Mouse (Mus musculus) liver, embryonic 15.5 days (tissue): ENCODE measurements around the gene Rnf220. TPM values are rescaled to one million over a fixed set of nuclear protein-coding genes. Genes with fewer than 3 reads are reported as not detected.

Experiments
- ATAC-seq: fragments of 200-750 bp; cut with Nextera tagmentation; 2 replicates; pipeline ENCODE4 v1.8.0; 2017; ENCODE audit warnings: moderate number of reproducible peaks, mild to moderate bottlenecking, moderate library complexity; ENCODE audit not compliant: insufficient read depth
- H3K27ac ChIP-seq: fragments of 300-500 bp; sonication (generic); replicated peaks from 2 replicates; pipeline ENCODE4 v1.5.1; 2015; ENCODE audit warnings: mild to moderate bottlenecking, inconsistent platforms
- H3K27me3 ChIP-seq: fragments of 300-500 bp; sonication (generic); 2 replicates; pipeline ENCODE4 v1.6.1; 2015; ENCODE audit warnings: mild to moderate bottlenecking, inconsistent platforms
- H3K36me3 ChIP-seq: fragments of 300-500 bp; sonication (generic); replicated peaks from 2 replicates; pipeline ENCODE4 v1.6.1; 2015; ENCODE audit warnings: moderate library complexity, mild to moderate bottlenecking, inconsistent platforms
- H3K4me1 ChIP-seq: fragments of 300-500 bp; sonication (generic); replicated peaks from 2 replicates; pipeline ENCODE4 v1.6.1; 2015; ENCODE audit warnings: inconsistent platforms
- H3K4me2 ChIP-seq: fragments of 300-500 bp; sonication (generic); 2 replicates; pipeline ENCODE4 v1.6.1; 2015; ENCODE audit warnings: moderate library complexity, mild to moderate bottlenecking, inconsistent platforms
- H3K4me3 ChIP-seq: fragments of 300-500 bp; sonication (generic); replicated peaks from 2 replicates; pipeline ENCODE4 v1.5.1; 2015; ENCODE audit warnings: mild to moderate bottlenecking, inconsistent platforms
- H3K9ac ChIP-seq: fragments of 300-500 bp; sonication (generic); 2 replicates; pipeline ENCODE4 v1.6.1; 2015; ENCODE audit warnings: moderate library complexity, mild to moderate bottlenecking, inconsistent platforms
- H3K9me3 ChIP-seq: fragments of 300-500 bp; sonication (generic); replicated peaks from 2 replicates; pipeline ENCODE4 v1.6.1; 2016; ENCODE audit warnings: inconsistent platforms
- WGBS: fragments of 180-500 bp; shearing (Covaris S2); methylation state at CpG from one replicate; pipeline ENCODE4 v1.1.7; 2015; ENCODE audit warnings: mixed read lengths; ENCODE audit not compliant: insufficient replicate concordance; 5-methylcytosine and 5-hydroxymethylcytosine counted together
- polyA plus RNA-seq: library from polyadenylated mRNA; unstranded; fragments of >200 nt; fragmentation: Nextera tagmentation; extraction: Ambion mirVana; gene quantifications from 2 replicates; pipeline ENCODE4 v1.2.1, GENCODE M21; 2015

Rnf220 gene
- polyA plus RNA-seq, 1 experiment from 2014 or later: 25.1 TPM

DNA sequence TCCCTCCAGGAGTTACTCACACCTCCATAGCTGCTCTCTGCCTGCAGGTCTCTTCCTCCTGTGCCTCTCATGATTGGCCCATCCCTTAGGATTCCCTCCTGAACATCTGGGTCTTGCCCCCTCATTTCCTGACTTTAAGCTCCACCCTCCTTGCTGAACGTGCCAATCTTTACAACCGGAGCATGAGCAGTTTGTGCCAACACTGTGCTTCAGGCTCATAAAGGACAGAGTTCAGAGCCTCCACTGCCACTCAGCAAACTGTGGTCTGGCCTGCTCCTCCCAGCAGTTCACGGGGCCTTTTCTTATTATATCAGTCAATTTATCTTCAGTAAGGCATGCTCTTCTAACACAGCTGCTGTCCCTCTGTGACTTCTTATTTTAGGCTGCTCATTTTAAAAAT, 93.4 kb downstream of the Rnf220 start:
- H3K9ac ChIP-seq: no peak overlapping the region
- WGBS: 40% methylated on average over 3 of the region's 3 CpGs
- H3K4me3 ChIP-seq: no peak overlapping the region
- H3K4me1 ChIP-seq: no peaks in the 10 kb centered on the region
- no peak overlapping the region for H3K27ac ChIP-seq
- H3K27me3 ChIP-seq: no peaks in the 10 kb centered on the region
- no peak overlapping the region for H3K4me2 ChIP-seq
- no peaks in the 10 kb centered on the region for H3K9me3 ChIP-seq
- ATAC-seq: no peak
- H3K36me3 ChIP-seq: no peaks in the 10 kb centered on the region

DNA sequence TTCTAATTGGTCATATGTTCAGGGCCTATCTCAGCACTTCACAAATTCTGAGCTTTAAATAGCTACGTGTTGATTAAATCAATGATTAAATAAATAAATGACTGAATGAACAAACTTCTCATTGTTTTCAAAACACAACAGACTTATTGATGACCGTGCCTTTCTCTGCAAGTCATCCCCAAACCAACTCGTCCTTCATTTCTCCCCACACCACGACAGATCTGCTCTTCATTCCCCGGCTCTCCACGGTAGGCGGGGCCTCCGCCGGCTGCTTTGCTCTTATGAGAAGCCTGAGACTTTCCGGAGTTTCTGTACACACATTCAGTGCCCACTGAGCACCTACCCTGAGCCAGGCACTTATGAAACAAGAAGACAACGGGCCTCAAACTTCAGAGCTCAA, 99.7 kb downstream of the Rnf220 start:
- H3K4me3 ChIP-seq: no peak overlapping the region
- no peak for ATAC-seq
- H3K9me3 ChIP-seq: no peaks in the 10 kb centered on the region
- H3K4me1 ChIP-seq: peaks cover 4% of the 10 kb centered on the region; the same call in 1 of the 2 replicates
- H3K27me3 ChIP-seq: peaks cover 10% of the 10 kb centered on the region; the same call in 1 of the 2 replicates
- no peak overlapping the region for H3K4me2 ChIP-seq
- H3K27ac ChIP-seq: no peak overlapping the region
- 61% methylated on average over 11 of the region's 11 CpGs for whole genome bisulfite sequencing
- no peak overlapping the region for H3K9ac ChIP-seq
- no peaks in the 10 kb centered on the region for H3K36me3 ChIP-seq

- WGBS: 64% methylated on average over 7 of the region's 7 CpGs
These were observed 103.8 kb downstream of the Rnf220 start for GRCm38 (mm10) chr4:117393027-117393426.

DNA sequence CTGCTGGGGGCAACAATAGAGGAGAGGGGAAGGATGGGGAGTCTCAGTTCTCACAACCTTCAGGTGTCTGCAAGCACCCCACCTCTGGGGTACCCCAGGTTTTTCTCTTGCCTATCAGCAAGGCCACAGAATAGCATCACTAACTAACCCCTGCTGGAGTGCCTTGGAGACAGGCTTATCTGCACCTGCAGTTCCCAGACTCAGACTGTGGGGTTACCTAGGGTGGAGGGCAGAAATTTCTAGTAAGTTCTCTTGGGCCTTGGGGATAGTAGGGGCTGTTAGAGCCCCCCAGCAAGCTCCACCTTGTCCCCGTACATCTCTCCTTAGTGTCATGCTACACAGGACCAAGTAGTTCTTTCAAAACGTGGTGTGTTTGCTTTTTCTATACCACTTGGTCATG, 104.5 kb downstream of the Rnf220 start:
- no peak overlapping the region for H3K4me2 ChIP-seq
- H3K27me3 ChIP-seq: peaks cover 10% of the 10 kb centered on the region; the same call in 1 of the 2 replicates
- ATAC-seq: no peak
- no peak overlapping the region for H3K9ac ChIP-seq
- no peak overlapping the region for H3K4me3 ChIP-seq
- no peak overlapping the region for H3K27ac ChIP-seq
- H3K9me3 ChIP-seq: no peaks in the 10 kb centered on the region
- no peaks in the 10 kb centered on the region for H3K36me3 ChIP-seq
- WGBS: 20% methylated on average over 2 of the region's 2 CpGs
- peaks cover 12% of the 10 kb centered on the region; the same call in 1 of the 2 replicates for H3K4me1 ChIP-seq

More at GRCm38 (mm10) chr4:117393027-117393426, 103.8 kb downstream of the Rnf220 start:
- no peaks in the 10 kb centered on the region for H3K36me3 ChIP-seq
- peaks cover 10% of the 10 kb centered on the region; the same call in 1 of the 2 replicates for H3K27me3 ChIP-seq
- no peak overlapping the region for H3K4me2 ChIP-seq
- H3K9ac ChIP-seq: no peak overlapping the region
- peaks cover 12% of the 10 kb centered on the region; the same call in 1 of the 2 replicates for H3K4me1 ChIP-seq
- ATAC-seq: no peak
- H3K9me3 ChIP-seq: no peaks in the 10 kb centered on the region
- no peak overlapping the region for H3K27ac ChIP-seq
- no peak overlapping the region for H3K4me3 ChIP-seq

GRCm38 (mm10) chr4:117391966-117392365, 104.9 kb downstream of the Rnf220 start:
- Histone ChIP-seq H3K4me3 (no peak overlapping the region), H3K27ac (no peak overlapping the region), H3K4me1 (peaks cover 12% of the 10 kb centered on the region; the same call in 1 of the 2 replicates), H3K9ac (no peak overlapping the region), H3K4me2 (peak overlapping the region; percentile 38; the same call in 1 of the 2 replicates), H3K9me3 (no peaks in the 10 kb centered on the region), H3K27me3 (peaks cover 10% of the 10 kb centered on the region; the same call in 1 of the 2 replicates), H3K36me3 (no peaks in the 10 kb centered on the region)
- no peak for ATAC-seq
- WGBS: 25% methylated on average over 9 of the region's 9 CpGs

DNA sequence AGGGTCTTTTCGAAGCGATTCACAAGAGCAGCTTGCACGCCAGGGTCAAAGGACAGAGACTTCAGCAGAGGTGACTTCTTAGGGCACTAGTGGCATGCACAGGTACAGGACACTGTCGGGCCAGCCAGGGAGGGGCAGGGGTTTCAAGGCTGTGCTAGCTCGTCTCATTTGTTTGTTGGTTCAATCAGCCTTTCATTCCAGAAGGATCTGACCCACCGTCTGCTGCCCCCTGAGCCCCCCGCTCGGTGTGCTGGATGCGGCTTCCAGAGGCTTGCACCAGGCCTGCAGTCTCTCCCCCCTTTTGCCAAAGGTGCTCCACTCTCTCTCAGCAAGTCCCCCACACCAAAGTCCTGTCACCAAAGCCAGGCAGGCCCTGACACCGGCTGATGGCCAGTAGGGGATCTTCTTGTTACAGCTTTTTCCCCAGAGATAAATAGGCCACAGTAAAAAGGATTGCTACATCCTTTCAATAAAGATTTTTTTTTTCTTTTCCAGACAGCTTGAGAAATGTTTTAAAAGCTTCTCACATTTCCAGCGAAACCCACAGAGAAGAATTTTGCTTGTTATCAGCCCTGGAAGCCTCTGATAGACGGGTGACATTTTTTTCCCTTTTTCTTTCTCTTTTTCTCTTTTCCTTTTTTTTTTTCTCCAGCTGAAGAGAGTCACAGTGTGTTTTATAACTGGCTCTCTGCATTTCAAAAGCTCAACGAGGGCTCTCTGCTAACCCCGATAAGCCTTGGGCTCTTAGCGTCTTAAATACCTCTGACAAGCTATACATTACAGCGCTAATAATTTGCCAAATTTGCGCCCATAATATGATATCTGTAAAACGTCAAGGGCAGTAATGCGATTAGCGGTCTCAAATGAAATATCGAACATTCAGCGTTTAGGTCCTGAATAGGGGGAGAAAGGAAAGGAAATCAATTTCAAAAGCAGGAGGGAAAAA, 105.7 kb downstream of the Rnf220 start:
- 44% methylated on average over 22 of the region's 22 CpGs for WGBS
- no peak overlapping the region for H3K4me3 ChIP-seq
- no peaks in the 10 kb centered on the region for H3K9me3 ChIP-seq
- H3K36me3 ChIP-seq: no peaks in the 10 kb centered on the region
- H3K27me3 ChIP-seq: peaks cover 10% of the 10 kb centered on the region; the same call in 1 of the 2 replicates
- H3K4me2 ChIP-seq: peak overlapping the region; percentile 38; the same call in 1 of the 2 replicates
- no peak for ATAC-seq
- H3K9ac ChIP-seq: no peak overlapping the region
- peaks cover 12% of the 10 kb centered on the region; the same call in 1 of the 2 replicates for H3K4me1 ChIP-seq
- no peak overlapping the region for H3K27ac ChIP-seq

DNA sequence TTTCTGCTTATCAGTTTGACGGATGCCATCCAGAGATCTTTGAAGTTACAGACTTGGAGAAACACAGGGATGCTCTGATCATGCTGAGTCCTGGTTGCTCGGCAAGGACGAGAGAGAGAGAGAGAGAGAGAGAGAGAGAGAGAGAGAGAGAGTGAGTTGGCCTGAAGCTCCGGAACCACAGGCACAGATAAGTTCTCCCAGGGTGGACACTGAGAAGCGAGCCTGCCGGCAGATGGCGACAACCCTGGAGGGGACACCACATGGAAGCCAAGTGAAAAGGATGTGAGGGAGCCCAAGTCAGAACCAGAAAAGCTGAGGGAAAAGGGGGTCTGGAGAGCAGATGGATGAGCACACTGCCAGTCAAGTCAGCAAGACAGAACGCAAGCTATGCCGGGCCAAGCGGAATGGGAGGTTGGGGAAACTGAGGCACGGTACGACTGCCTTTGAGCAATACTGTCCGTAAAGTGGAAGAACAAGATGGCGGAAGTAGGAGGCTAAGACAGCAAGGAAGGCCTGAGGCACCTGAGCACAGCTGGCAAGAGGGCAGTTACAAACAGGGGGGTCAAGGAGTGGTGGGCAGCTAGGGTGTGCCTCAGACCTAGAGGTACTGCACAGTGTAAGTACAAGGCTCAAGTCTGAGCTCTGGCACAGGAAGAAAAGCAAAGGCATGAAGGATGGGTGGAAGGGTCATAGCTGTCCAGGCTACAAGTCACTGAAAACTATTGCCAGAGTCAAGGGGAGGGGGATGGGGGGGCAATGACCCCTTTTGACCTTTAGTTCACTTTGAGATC, 107.4 kb downstream of the Rnf220 start:
- peaks cover 10% of the 10 kb centered on the region; the same call in 1 of the 2 replicates for H3K27me3 ChIP-seq
- no peak overlapping the region for H3K4me3 ChIP-seq
- ATAC-seq: no peak
- H3K9ac ChIP-seq: no peak overlapping the region
- no peaks in the 10 kb centered on the region for H3K36me3 ChIP-seq
- H3K4me2 ChIP-seq: no peak overlapping the region
- H3K4me1 ChIP-seq: peaks cover 12% of the 10 kb centered on the region; the same call in 1 of the 2 replicates
- 73% methylated on average over 14 of the region's 14 CpGs for WGBS
- H3K9me3 ChIP-seq: no peaks in the 10 kb centered on the region
- no peak overlapping the region for H3K27ac ChIP-seq

GRCm38 (mm10) chr4:117385247-117385646, 111.6 kb downstream of the Rnf220 start:
- no peaks in the 10 kb centered on the region for H3K36me3 ChIP-seq
- no peaks in the 10 kb centered on the region for H3K9me3 ChIP-seq
- ATAC-seq: no peak
- H3K4me2 ChIP-seq: no peak overlapping the region
- H3K4me1 ChIP-seq: no peaks in the 10 kb centered on the region
- H3K4me3 ChIP-seq: no peak overlapping the region
- no peaks in the 10 kb centered on the region for H3K27me3 ChIP-seq
- 17% methylated on average over 1 of the region's 1 CpGs for WGBS
- H3K27ac ChIP-seq: no peak overlapping the region
- no peak overlapping the region for H3K9ac ChIP-seq

DNA sequence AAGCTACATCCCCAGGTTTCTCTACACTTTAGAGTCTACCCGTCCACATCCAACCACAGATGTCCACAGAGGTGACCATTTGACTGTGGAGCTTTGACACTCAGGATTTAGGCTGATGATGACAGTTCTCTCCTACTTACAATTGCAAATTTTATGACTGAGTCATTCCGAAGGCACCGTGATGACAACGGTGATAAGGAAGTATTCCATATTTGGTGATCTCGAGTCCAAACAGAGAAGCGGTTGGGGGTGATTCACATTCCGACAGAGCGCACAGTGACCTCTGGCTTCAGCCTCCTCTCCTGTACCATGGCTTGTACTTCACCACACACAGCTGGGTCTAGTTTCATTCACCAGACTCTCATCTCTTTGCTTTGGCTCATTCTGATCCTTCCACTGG, 115.0 kb downstream of the Rnf220 start:
- no peaks in the 10 kb centered on the region for H3K36me3 ChIP-seq
- H3K9me3 ChIP-seq: no peaks in the 10 kb centered on the region
- H3K9ac ChIP-seq: no peak overlapping the region
- H3K27me3 ChIP-seq: no peaks in the 10 kb centered on the region
- H3K4me1 ChIP-seq: no peaks in the 10 kb centered on the region
- 73% methylated on average over 8 of the region's 8 CpGs for WGBS
- no peak overlapping the region for H3K4me3 ChIP-seq
- H3K27ac ChIP-seq: no peak overlapping the region
- H3K4me2 ChIP-seq: no peak overlapping the region
- ATAC-seq: no peak

DNA sequence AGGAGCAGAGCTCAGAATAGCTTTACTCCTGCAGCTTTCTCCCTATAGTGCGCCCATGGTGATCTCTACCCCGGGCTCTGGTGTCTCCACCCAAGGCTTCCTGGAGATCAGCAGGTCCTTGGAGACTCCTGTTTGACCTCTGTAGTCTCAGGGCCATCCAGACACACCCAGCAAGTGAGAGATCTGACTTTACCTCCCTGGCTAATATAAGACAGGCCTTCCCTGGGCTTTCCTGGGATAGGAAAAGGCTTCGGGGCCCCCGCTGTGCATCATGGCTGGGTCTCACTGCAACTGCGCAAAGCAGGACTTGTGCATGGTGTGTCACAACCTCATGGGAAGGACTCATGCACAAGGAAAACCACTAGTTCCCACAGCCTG, 116.3 kb downstream of the Rnf220 start:
- Histone ChIP-seq H3K27me3 (no peaks in the 10 kb centered on the region), H3K4me3 (no peak overlapping the region), H3K9ac (no peak overlapping the region), H3K4me1 (no peaks in the 10 kb centered on the region), H3K27ac (no peak overlapping the region), H3K9me3 (no peaks in the 10 kb centered on the region), H3K36me3 (no peaks in the 10 kb centered on the region), H3K4me2 (no peak overlapping the region)
- 78% methylated on average over 5 of the region's 5 CpGs for WGBS
- ATAC-seq: no peak
